ENCODE assay signal across 8 mouse cellular contexts in the genomic region with DNA sequence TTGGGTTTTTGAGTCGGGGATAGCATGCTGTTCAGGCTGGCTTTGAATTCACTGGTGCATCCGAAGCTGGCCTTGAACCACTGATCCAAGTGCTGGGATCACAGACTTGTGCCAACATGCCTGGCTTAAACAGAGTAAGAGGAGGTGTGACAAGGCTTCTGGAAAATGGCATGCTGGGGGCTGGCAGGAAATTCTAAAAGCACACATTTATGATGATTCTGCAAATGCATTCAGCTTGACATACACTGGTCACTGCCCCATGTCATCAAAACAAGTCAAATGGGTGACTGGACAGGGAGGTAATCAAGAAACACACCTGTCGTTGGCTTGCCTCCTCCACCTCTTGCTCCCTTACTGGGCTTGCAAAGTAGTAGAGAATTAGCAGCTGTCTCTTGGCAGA. TPM values are rescaled to one million over a fixed set of nuclear protein-coding genes. Genes with fewer than 3 reads are reported as not detected.
DNase-seq lines count a peak whose midpoint lies in the region; ATAC-seq and TF ChIP-seq lines count a peak whose summit lies in the region.

No protein-coding gene starts in this region.

- 61% methylated on average over 3 of the region's 3 CpGs for WGBS in heart, embryonic 12.5 days
- 78% methylated on average over 3 of the region's 3 CpGs for WGBS in forebrain, embryonic 12.5 days
- 40% methylated on average over 3 of the region's 3 CpGs for WGBS in liver, embryonic 12.5 days (ENCODE audit: insufficient replicate concordance)

- no peak for ATAC-seq in heart, embryonic 12.5 days (ENCODE audit: insufficient number of reproducible peaks, low FRiP score)
- no peak for ATAC-seq in forebrain, embryonic 12.5 days (ENCODE audit: low FRiP score)
- no peak for ATAC-seq in liver, embryonic 12.5 days
- no peak for ATAC-seq in activated CD4-positive, CD25-positive, alpha-beta regulatory T cell, adult 4 months

- H3K9ac ChIP-seq in heart, embryonic 12.5 days: peak overlapping the region; percentile 51
- peak overlapping the region; percentile 76 for H3K9ac ChIP-seq in MEL (ENCODE audit: control insufficient read depth, low read depth, low read length, poor library complexity, severe bottlenecking)
- no peak overlapping the region for H3K9ac ChIP-seq in forebrain, embryonic 12.5 days
- H3K9ac ChIP-seq in liver, embryonic 12.5 days: peak overlapping the region; percentile 99

- intact Hi-C loops in heart, postnatal 36 days (cut with DNase I): loop anchor here (2.0 to 5.0 kb wide), 3 partner anchors 66 to 163 kb away; no protein-coding TSS in a partner anchor

- peak overlapping the region; percentile 89 for H3K4me2 ChIP-seq in heart, embryonic 12.5 days
- peak overlapping the region; percentile 92 for H3K4me2 ChIP-seq in forebrain, embryonic 12.5 days
- peak overlapping the region; percentile 77 for H3K4me2 ChIP-seq in liver, embryonic 12.5 days

- no peak overlapping the region; the same call in 1 of the 2 replicates for H3K27ac ChIP-seq in heart, embryonic 12.5 days (ENCODE audit: poor library complexity, severe bottlenecking)
- peak overlapping the region; percentile 58; the same call in 1 of the 2 replicates for H3K27ac ChIP-seq in MEL (ENCODE audit: control insufficient read depth, low read depth, low read length)
- no peak overlapping the region for H3K27ac ChIP-seq in forebrain, embryonic 12.5 days
- peak overlapping the region; percentile 95 for H3K27ac ChIP-seq in liver, embryonic 12.5 days

- H3K4me1 ChIP-seq in heart, embryonic 12.5 days (replicated peaks): peaks cover 49% of the 10 kb centered on the region
- H3K4me1 ChIP-seq in MEL (ENCODE audit: control insufficient read depth in 1 of 2, insufficient read depth in 2 of 2, low read length in 2 of 2): peaks cover 42 to 56% of the 10 kb centered on the region in 2 experiments
- peaks cover 32% of the 10 kb centered on the region for H3K4me1 ChIP-seq in forebrain, embryonic 12.5 days
- peaks cover 74% of the 10 kb centered on the region for H3K4me1 ChIP-seq in liver, embryonic 12.5 days

- no peaks in the 10 kb centered on the region for H3K27me3 ChIP-seq in heart, embryonic 12.5 days (replicated peaks)
- H3K27me3 ChIP-seq in MEL (ENCODE audit: control insufficient read depth in 1 of 2, insufficient read depth in 2 of 2, low read length in 2 of 2): no peaks in the 10 kb centered on the region
- no peaks in the 10 kb centered on the region for H3K27me3 ChIP-seq in forebrain, embryonic 12.5 days
- no peaks in the 10 kb centered on the region for H3K27me3 ChIP-seq in liver, embryonic 12.5 days (replicated peaks)

- H3K36me3 ChIP-seq in heart, embryonic 12.5 days: no peaks in the 10 kb centered on the region
- peaks cover 3 to 59% of the 10 kb centered on the region in 2 experiments for H3K36me3 ChIP-seq in MEL (ENCODE audit: control insufficient read depth in 1 of 2, insufficient read depth in 2 of 2, low read length in 2 of 2)
- H3K36me3 ChIP-seq in forebrain, embryonic 12.5 days (replicated peaks): no peaks in the 10 kb centered on the region
- H3K36me3 ChIP-seq in liver, embryonic 12.5 days: peaks cover 13% of the 10 kb centered on the region; the same call in 1 of the 2 replicates

- no peak for DNase-seq in heart, postnatal 36 days
- DNase-seq in MEL (ENCODE audit: low read depth, low spot score): no peak
- DNase-seq in adipocyte (ENCODE audit: low spot score): no peak
- no peak for DNase-seq in urinary bladder, adult 2 months (ENCODE audit: low spot score)

- TF ChIP-seq POLR2A in MEL (IDR thresholded peaks at IDR 0.05; ENCODE audit: control insufficient read depth in 1 of 2, insufficient read depth in 1 of 2, low read depth in 1 of 2, low read length in 2 of 2, poor library complexity in 1 of 2): no peak

- H3K79me2 ChIP-seq in MEL (ENCODE audit: control insufficient read depth, insufficient read depth, low read length, poor library complexity): peaks cover 53% of the 10 kb centered on the region

- peak overlapping the region; percentile 72 for H3K4me3 ChIP-seq in heart, embryonic 12.5 days
- peak overlapping the region; percentile 81 to 84 for H3K4me3 ChIP-seq in MEL (ENCODE audit: control insufficient read depth in 1 of 2, insufficient read depth in 1 of 2, low read depth in 2 of 2, low read length in 2 of 2)
- no peak overlapping the region; the same call in 1 of the 2 replicates for H3K4me3 ChIP-seq in forebrain, embryonic 12.5 days (replicated peaks)
- H3K4me3 ChIP-seq in liver, embryonic 12.5 days: peak overlapping the region; percentile 97

- no peak for TF ChIP-seq CTCF in MEL (IDR thresholded peaks at IDR 0.05 in 2 of 3, conservative IDR thresholded peaks at IDR 0.05 in 1 of 3; ENCODE audit: control insufficient read depth in 1 of 3, insufficient read depth in 1 of 3, low read depth in 2 of 3, low read length in 3 of 3, poor library complexity in 1 of 3, severe bottlenecking in 1 of 3)

- TF ChIP-seq EP300 in MEL (IDR thresholded peaks at IDR 0.05; ENCODE audit: low read depth in 1 of 2, low read length in 2 of 2): no peak

- no peaks in the 10 kb centered on the region for H3K9me3 ChIP-seq in heart, embryonic 12.5 days (replicated peaks)
- H3K9me3 ChIP-seq in MEL (replicated peaks; ENCODE audit: insufficient read depth, low read length): no peaks in the 10 kb centered on the region
- no peaks in the 10 kb centered on the region for H3K9me3 ChIP-seq in forebrain, embryonic 12.5 days
- no peaks in the 10 kb centered on the region for H3K9me3 ChIP-seq in liver, embryonic 12.5 days (replicated peaks)

- no peak for TF ChIP-seq RAD21 in MEL (IDR thresholded peaks at IDR 0.05; ENCODE audit: low read depth, low read length)

TF ChIP-seq in MEL, 35 proteins besides CTCF, POLR2A, EP300 and RAD21:
- TF ChIP-seq USF1 (IDR thresholded peaks at IDR 0.05; ENCODE audit: low read depth, low read length) (no peak), KAT2A (conservative IDR thresholded peaks at IDR 0.05; ENCODE audit: low read depth, low read length) (no peak), ELF1 (IDR thresholded peaks at IDR 0.05; ENCODE audit: low read depth, low read length) (no peak), POLR2AphosphoS2 (IDR thresholded peaks at IDR 0.05; ENCODE audit: low read length) (no peak), HCFC1 (IDR thresholded peaks at IDR 0.05; ENCODE audit: low read depth, low read length) (no peak), JUND (IDR thresholded peaks at IDR 0.05; ENCODE audit: low read depth, low read length) (no peak), TBP (IDR thresholded peaks at IDR 0.05; ENCODE audit: low read depth, low read length) (no peak), USF2 (IDR thresholded peaks at IDR 0.05; ENCODE audit: borderline replicate concordance in 1 of 2, insufficient read depth in 1 of 2, low read depth in 1 of 2, low read length in 2 of 2) (no peak), MAX (IDR thresholded peaks at IDR 0.05; ENCODE audit: low read length) (no peak), MYB (IDR thresholded peaks at IDR 0.05; ENCODE audit: low read depth, low read length) (no peak), BHLHE40 (IDR thresholded peaks at IDR 0.05; ENCODE audit: borderline replicate concordance, low read depth, low read length) (no peak), MEF2A (IDR thresholded peaks at IDR 0.05; ENCODE audit: extremely low read depth, insufficient replicate concordance, low read depth, low read length, poor library complexity, severe bottlenecking) (no peak), RCOR1 (IDR thresholded peaks at IDR 0.05; ENCODE audit: low read depth, low read length) (no peak), ZNF384 (IDR thresholded peaks at IDR 0.05; ENCODE audit: low read depth, low read length) (no peak), SMC3 (IDR thresholded peaks at IDR 0.05; ENCODE audit: low read depth, low read length) (no peak)

RNA-seq across cellular contexts. Expression of a gene that starts 1.9 kb away (rescaled TPM):
- polyA plus RNA-seq in heart, embryonic 12.5 days (2016; fragmentation: Nextera tagmentation; extraction: Ambion mirVana): 68.1 and 68.8 TPM in 2 replicates
- 10 to 100 TPM; 58.4 to 66.9 TPM for total RNA-seq in heart, postnatal 36 days (2021)
- total RNA-seq in MEL (2012; rRNA removed): 20.1 and 24.4 TPM in 2 replicates
- 10 to 100 TPM in 1 of 2 experiments, not detected in 1; 51.8 TPM for polyA plus RNA-seq in MEL (2012; ENCODE audit: insufficient read depth in 1 of 2, insufficient read length in 2 of 2, low read depth in 1 of 2, low replicate concordance in 2 of 2, missing spikeins in 1 of 2)
- polyA plus RNA-seq in forebrain, embryonic 12.5 days (2016; fragmentation: Nextera tagmentation; extraction: Ambion mirVana): 34.1 and 37.1 TPM in 2 replicates
- 166 and 181 TPM in 2 replicates for polyA plus RNA-seq in liver, embryonic 12.5 days (2016; fragmentation: Nextera tagmentation; extraction: Ambion mirVana)
- polyA plus RNA-seq in urinary bladder, adult 2 months (2012; rRNA removed): 22.3 and 25.0 TPM in 2 replicates
- polyA plus RNA-seq in activated CD4-positive, CD25-positive, alpha-beta regulatory T cell, adult 4 months (2017; shearing (Covaris generic)): 1 to 10 TPM; 1.0 to 1.2 TPM

Comparison
In these comparisons a context has a peak if more than half of its experiments do, and no peak if none do; other contexts are left out.
1. H3K27ac ChIP-seq: peak in MEL (single experiment) and liver, embryonic 12.5 days (single experiment); none in heart, embryonic 12.5 days (single experiment) and forebrain, embryonic 12.5 days (single experiment).
2. RNA of a gene that starts 1.9 kb away (polyA plus RNA-seq): 166 to 181 TPM in liver, embryonic 12.5 days, 51.8 TPM in MEL, 68.1 to 68.8 TPM in heart, embryonic 12.5 days, 34.1 to 37.1 TPM in forebrain, embryonic 12.5 days and 22.3 to 25.0 TPM in urinary bladder, adult 2 months; 1.0 to 1.2 TPM in activated CD4-positive, CD25-positive, alpha-beta regulatory T cell, adult 4 months; every median in the first group is over 10 times any median in the second.
3. Peak in every context shown above with its lines, with median percentiles within 50 percentile points of each other: H3K4me2 ChIP-seq.